ENCODE assay signal across 8 mouse cellular contexts in the genomic region with DNA sequence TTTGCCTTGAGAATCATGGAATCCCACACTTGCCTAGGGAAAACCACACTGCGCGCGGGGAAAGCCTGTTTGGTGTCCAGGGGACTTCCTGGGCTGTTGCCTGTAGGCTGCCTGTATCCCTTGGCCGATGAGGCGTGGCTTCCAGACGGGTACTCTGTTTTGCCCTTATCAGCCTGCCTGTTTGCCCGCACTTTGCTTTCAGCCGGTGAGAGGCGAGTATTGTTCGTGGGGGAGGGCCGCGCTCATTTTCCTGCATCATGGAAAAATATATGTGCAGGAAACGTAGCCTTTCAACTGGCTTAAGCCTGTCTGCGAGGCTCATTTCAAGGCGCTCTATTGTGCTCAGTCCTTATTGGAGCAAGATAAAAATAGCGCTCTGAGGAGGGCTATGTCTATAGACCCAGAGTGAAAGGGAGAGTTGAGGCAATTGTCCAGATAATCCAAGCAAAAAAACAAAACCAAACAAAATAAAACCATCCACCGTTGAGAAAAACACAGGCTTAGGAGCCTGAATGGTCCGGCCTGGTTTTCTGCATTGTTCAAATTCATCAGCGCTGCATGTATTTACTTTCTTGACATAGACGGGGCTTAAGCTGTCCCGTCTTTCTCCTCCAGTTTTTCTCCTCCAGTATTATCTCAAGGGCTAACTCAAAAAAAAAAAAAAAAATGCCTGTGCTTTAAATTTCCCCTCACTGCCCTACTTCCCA.
A peak's percentile ranks its signal among the peaks of the same experiment; 100 is the strongest.
DNase-seq lines count a peak whose midpoint lies in the region; ATAC-seq and TF ChIP-seq lines count a peak whose summit lies in the region.

No protein-coding gene starts in this region.

- no peak for DNase-seq in heart, adult 9 months (ENCODE audit: low spot score in 2 of 2)
- peak; percentile 36 for DNase-seq in hindbrain, embryonic 11.5 days (ENCODE audit: low spot score)
- DNase-seq in liver, embryonic 14.5 days (ENCODE audit: low read depth in 3 of 3, low spot score in 3 of 3): no peak
- no peak for DNase-seq in cerebellum, postnatal 36 days
- DNase-seq in gastrocnemius, postnatal 25 days: no peak

- no peak for TF ChIP-seq CTCF in liver, embryonic 14.5 days (IDR thresholded peaks at IDR 0.05; ENCODE audit: low read depth)

- H3K9ac ChIP-seq in heart, embryonic 14.5 days (ENCODE audit: low read length): peak overlapping the region; percentile 4; the same call in 1 of the 2 replicates
- H3K9ac ChIP-seq in hindbrain, embryonic 11.5 days (ENCODE audit: low read depth, low read length): no peak overlapping the region
- no peak overlapping the region for H3K9ac ChIP-seq in liver, embryonic 14.5 days (replicated peaks)
- H3K9ac ChIP-seq in stomach, embryonic 14.5 days (replicated peaks; ENCODE audit: low read depth, low read length): no peak overlapping the region

- peak overlapping the region; percentile 0 to 19; a peak in 2 of 4 replicates for H3K27ac ChIP-seq in heart, embryonic 14.5 days (replicated peaks in 1 of 2; ENCODE audit: control insufficient read depth in 1 of 2, insufficient read depth in 1 of 2, low read depth in 2 of 2, low read length in 2 of 2)
- H3K27ac ChIP-seq in hindbrain, embryonic 11.5 days (ENCODE audit: low read depth, low read length): no peak overlapping the region
- no peak overlapping the region for H3K27ac ChIP-seq in liver, embryonic 14.5 days
- peak overlapping the region; percentile 76 for H3K27ac ChIP-seq in stomach, embryonic 14.5 days (ENCODE audit: low read length)

- H3K4me2 ChIP-seq in heart, embryonic 14.5 days (ENCODE audit: low read length): peak overlapping the region; percentile 55
- peak overlapping the region; percentile 21; the same call in 1 of the 2 replicates for H3K4me2 ChIP-seq in hindbrain, embryonic 11.5 days (replicated peaks; ENCODE audit: low read depth, low read length)
- peak overlapping the region; percentile 8; the same call in 1 of the 2 replicates for H3K4me2 ChIP-seq in liver, embryonic 14.5 days (ENCODE audit: low read depth)
- no peak overlapping the region for H3K4me2 ChIP-seq in stomach, embryonic 14.5 days (replicated peaks; ENCODE audit: low read depth, low read length)

- H3K9me3 ChIP-seq in heart, embryonic 14.5 days (ENCODE audit: control insufficient read depth, low read length): no peaks in the 10 kb centered on the region
- H3K9me3 ChIP-seq in hindbrain, embryonic 11.5 days (ENCODE audit: control insufficient read depth, low read length): no peaks in the 10 kb centered on the region
- no peaks in the 10 kb centered on the region for H3K9me3 ChIP-seq in liver, embryonic 14.5 days (ENCODE audit: control insufficient read depth, low read length)
- no peaks in the 10 kb centered on the region for H3K9me3 ChIP-seq in stomach, embryonic 14.5 days (ENCODE audit: control insufficient read depth, low read depth, low read length)

- H3K36me3 ChIP-seq in heart, embryonic 14.5 days (ENCODE audit: control insufficient read depth, insufficient read depth, low read length): no peaks in the 10 kb centered on the region
- H3K36me3 ChIP-seq in hindbrain, embryonic 11.5 days (ENCODE audit: control insufficient read depth, insufficient read depth, low read length): no peaks in the 10 kb centered on the region
- no peaks in the 10 kb centered on the region for H3K36me3 ChIP-seq in liver, embryonic 14.5 days (replicated peaks; ENCODE audit: control insufficient read depth, insufficient read depth, low read depth)
- no peaks in the 10 kb centered on the region for H3K36me3 ChIP-seq in stomach, embryonic 14.5 days (ENCODE audit: control insufficient read depth, insufficient read depth, low read length)

- no peaks in the 10 kb centered on the region for H3K27me3 ChIP-seq in heart, embryonic 14.5 days (ENCODE audit: control insufficient read depth, insufficient read depth, low read length)
- no peaks in the 10 kb centered on the region for H3K27me3 ChIP-seq in hindbrain, embryonic 11.5 days (ENCODE audit: control insufficient read depth, insufficient read depth, low read length)
- H3K27me3 ChIP-seq in liver, embryonic 14.5 days (ENCODE audit: control insufficient read depth, insufficient read depth, low read length): no peaks in the 10 kb centered on the region
- no peaks in the 10 kb centered on the region for H3K27me3 ChIP-seq in stomach, embryonic 14.5 days (ENCODE audit: control insufficient read depth, insufficient read depth, low read length)

- ATAC-seq in heart, embryonic 14.5 days (ENCODE audit: insufficient number of reproducible peaks, insufficient read depth, low FRiP score, low read depth): peak; percentile 61; the same call in 1 of the 2 replicates
- peak; percentile 72; the same call in 1 of the 2 replicates for ATAC-seq in hindbrain, embryonic 11.5 days (ENCODE audit: low FRiP score)
- ATAC-seq in liver, embryonic 14.5 days (ENCODE audit: insufficient read depth): no peak
- peak; percentile 87 for ATAC-seq in stomach, embryonic 14.5 days (ENCODE audit: insufficient number of reproducible peaks, insufficient read depth, low FRiP score, low read depth)
- ATAC-seq in megakaryocyte, adult 5-6 weeks (ENCODE audit: poor library complexity, severe bottlenecking): no peak

- TF ChIP-seq EP300 in liver, embryonic 14.5 days (IDR thresholded peaks at IDR 0.05; ENCODE audit: low read depth): no peak

- H3K4me1 ChIP-seq in heart, embryonic 14.5 days (ENCODE audit: control insufficient read depth in 2 of 2, insufficient read depth in 2 of 2, low read length in 2 of 2): peaks cover 12 to 15% of the 10 kb centered on the region in 2 experiments
- H3K4me1 ChIP-seq in hindbrain, embryonic 11.5 days (replicated peaks; ENCODE audit: control insufficient read depth, insufficient read depth, low read length): no peaks in the 10 kb centered on the region
- no peaks in the 10 kb centered on the region for H3K4me1 ChIP-seq in liver, embryonic 14.5 days (replicated peaks; ENCODE audit: control insufficient read depth in 2 of 2, insufficient read depth in 2 of 2, low read length in 1 of 2)
- H3K4me1 ChIP-seq in stomach, embryonic 14.5 days (ENCODE audit: control insufficient read depth, insufficient read depth, low read length): peaks cover 6% of the 10 kb centered on the region

- H3K4me3 ChIP-seq in heart, embryonic 14.5 days (ENCODE audit: control insufficient read depth in 1 of 2, insufficient read depth in 1 of 2, low read depth in 1 of 2, low read length in 2 of 2): peak overlapping the region; percentile 17 to 28
- no peak overlapping the region for H3K4me3 ChIP-seq in hindbrain, embryonic 11.5 days (ENCODE audit: low read depth, low read length)
- H3K4me3 ChIP-seq in liver, embryonic 14.5 days (ENCODE audit: insufficient read depth in 1 of 2, low read depth in 2 of 2, low read length in 2 of 2): no peak overlapping the region
- H3K4me3 ChIP-seq in stomach, embryonic 14.5 days (ENCODE audit: low read depth, low read length): no peak overlapping the region

- 33% methylated on average over 21 of the region's 21 CpGs for WGBS in heart, embryonic 14.5 days
- WGBS in hindbrain, embryonic 11.5 days: 69% methylated on average over 21 of the region's 21 CpGs
- 58% methylated on average over 21 of the region's 21 CpGs for WGBS in liver, embryonic 14.5 days (ENCODE audit: insufficient replicate concordance)
- 54% methylated on average over 21 of the region's 21 CpGs for WGBS in stomach, embryonic 14.5 days

Comparison
In these comparisons a context has a peak if more than half of its experiments do, and no peak if none do; other contexts are left out.
1. ATAC-seq: peak in heart, embryonic 14.5 days (single experiment), hindbrain, embryonic 11.5 days (single experiment) and stomach, embryonic 14.5 days (single experiment); none in liver, embryonic 14.5 days (single experiment) and megakaryocyte, adult 5-6 weeks (single experiment).
2. H3K27ac ChIP-seq: peak in heart, embryonic 14.5 days (2 of 2) and stomach, embryonic 14.5 days (single experiment); none in hindbrain, embryonic 11.5 days (single experiment) and liver, embryonic 14.5 days (single experiment).
3. H3K4me3 ChIP-seq: peak in heart, embryonic 14.5 days (2 of 2); none in hindbrain, embryonic 11.5 days (single experiment), liver, embryonic 14.5 days (0 of 2) and stomach, embryonic 14.5 days (single experiment).